ENCODE assay signal across 15 mouse cellular contexts in the genomic region with DNA sequence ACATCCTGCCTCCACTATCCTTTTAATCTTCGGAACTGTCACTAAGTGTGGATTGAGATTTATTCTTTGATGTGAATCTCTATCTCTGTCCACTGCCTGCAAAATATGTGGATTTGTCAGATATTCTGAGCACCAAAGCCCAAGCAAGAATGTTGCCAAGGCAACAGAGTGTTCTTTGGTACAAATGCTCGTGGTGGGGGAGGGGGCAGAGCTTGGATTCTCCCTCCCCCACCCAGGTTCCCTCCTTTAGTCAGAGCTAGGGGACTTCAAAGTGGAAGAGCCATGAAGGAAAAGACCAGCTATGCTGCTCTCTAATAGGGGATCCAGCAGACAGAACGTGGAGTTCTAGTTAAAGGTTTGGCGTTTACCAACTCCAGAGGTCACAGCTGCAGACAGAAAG.
DNase-seq lines count a peak whose midpoint lies in the region; TF ChIP-seq lines count a peak whose summit lies in the region.
"Had no signal": no experiment of that assay in that cellular context is flagged by ENCODE, and none has a peak within 500 bp of the region (broad histone marks: within the 10 kb centered on the region; RNA-seq: fewer than 3 reads in every experiment).

No protein-coding gene starts in this region.

- in situ Hi-C loops in CH12.LX (cut with MboI; ENCODE audit: low pct_ligation_motif_present, low pct_unique_long_range_greater_than_20kb, low sequenced_read_pairs): no loop called here

- TF ChIP-seq RAD21 in CH12.LX (IDR thresholded peaks at IDR 0.05; ENCODE audit: low read depth, low read length): no peak

- peaks cover 89% of the 10 kb centered on the region for H3K27me3 ChIP-seq in CH12.LX (replicated peaks)
- no peaks in the 10 kb centered on the region for H3K27me3 ChIP-seq in midbrain, embryonic 10.5 days (ENCODE audit: low read depth, poor library complexity, severe bottlenecking)
- H3K27me3 ChIP-seq: heart, embryonic 13.5 days; hindbrain, embryonic 15.5 days; limb, embryonic 15.5 days; lung, embryonic 15.5 days had no signal

- no peak overlapping the region for H3K9ac ChIP-seq in CH12.LX (ENCODE audit: insufficient read depth, low read depth)
- H3K9ac ChIP-seq: heart, embryonic 13.5 days; hindbrain, embryonic 15.5 days; limb, embryonic 15.5 days; lung, embryonic 15.5 days had no signal

- TF ChIP-seq CTCF in CH12.LX (conservative IDR thresholded peaks at IDR 0.05 in 1 of 2, IDR thresholded peaks at IDR 0.05 in 1 of 2; ENCODE audit: low read depth in 2 of 2, low read length in 2 of 2): no peak
- no peak for TF ChIP-seq CTCF in cortical plate, adult 2 months (IDR thresholded peaks at IDR 0.05; ENCODE audit: extremely low read depth, insufficient read depth, low read length)

- H3K9me3 ChIP-seq in CH12.LX (replicated peaks; ENCODE audit: low read length): no peaks in the 10 kb centered on the region
- H3K9me3 ChIP-seq in midbrain, embryonic 10.5 days (replicated peaks): no peaks in the 10 kb centered on the region
- H3K9me3 ChIP-seq: heart, embryonic 13.5 days; hindbrain, embryonic 15.5 days; limb, embryonic 15.5 days; lung, embryonic 15.5 days; megakaryocyte, embryonic 14.5 days had no signal

- TF ChIP-seq POLR2A in CH12.LX (IDR thresholded peaks at IDR 0.05; ENCODE audit: low read depth, low read length): no peak
- TF ChIP-seq POLR2A in cortical plate, adult 2 months (IDR thresholded peaks at IDR 0.05; ENCODE audit: extremely low read depth, insufficient read depth, low read length): no peak

- H3K4me2 ChIP-seq in CH12.LX (ENCODE audit: insufficient read depth, low read depth, poor library complexity, severe bottlenecking): no peak overlapping the region
- H3K4me2 ChIP-seq: heart, embryonic 13.5 days; hindbrain, embryonic 15.5 days; limb, embryonic 15.5 days; lung, embryonic 15.5 days had no signal

- no peaks in the 10 kb centered on the region for H3K79me2 ChIP-seq in CH12.LX (replicated peaks; ENCODE audit: control insufficient read depth, extremely low read depth, insufficient read depth, poor library complexity, severe bottlenecking)

- DNase-seq in layer of hippocampus, adult 9-11 months: peak; percentile 45
- DNase-seq in layer of hippocampus, postnatal 14 days (ENCODE audit: low spot score in 2 of 2): no peak
- DNase-seq in CH12.LX (ENCODE audit: extremely low read depth): no peak
- DNase-seq in midbrain, embryonic 10.5 days (ENCODE audit: low spot score): no peak
- DNase-seq in heart, adult 9 months (ENCODE audit: low spot score in 2 of 2): no peak
- DNase-seq in c-Kit-positive CD71-positive TER-119-positive erythroid progenitor cells, embryonic 14.5 days (ENCODE audit: low spot score): no peak
- DNase-seq: gastrocnemius, postnatal 14 days; kidney, adult 8-10 months; thymus, postnatal 25 days had no signal

- no peaks in the 10 kb centered on the region for H3K36me3 ChIP-seq in CH12.LX (replicated peaks in 1 of 2; ENCODE audit: control insufficient read depth in 1 of 2, insufficient read depth in 1 of 2, low read length in 1 of 2)
- H3K36me3 ChIP-seq in midbrain, embryonic 10.5 days: no peaks in the 10 kb centered on the region
- H3K36me3 ChIP-seq: heart, embryonic 13.5 days; hindbrain, embryonic 15.5 days; limb, embryonic 15.5 days; lung, embryonic 15.5 days had no signal

- peak; percentile 29; the same call in 1 of the 2 replicates for TF ChIP-seq EP300 in CH12.LX (IDR thresholded peaks at IDR 0.05; ENCODE audit: low read length)

- no peak overlapping the region for H3K27ac ChIP-seq in CH12.LX (ENCODE audit: insufficient read depth, low read depth)
- peak overlapping the region; percentile 9; the same call in 1 of the 2 replicates for H3K27ac ChIP-seq in cortical plate, adult 2 months (ENCODE audit: insufficient read depth, low read length)
- peak overlapping the region; percentile 29 for H3K27ac ChIP-seq in midbrain, embryonic 10.5 days (replicated peaks)
- H3K27ac ChIP-seq: heart, embryonic 13.5 days; hindbrain, embryonic 15.5 days; limb, embryonic 15.5 days; lung, embryonic 15.5 days had no signal

- dilution Hi-C loops in CH12.LX (cut with MboI; ENCODE audit: extremely low pct_ligation_motif_present, extremely low pct_unique_long_range_greater_than_20kb, low sequenced_read_pairs): no loop called here

- no peak overlapping the region for H3K4me3 ChIP-seq in CH12.LX (replicated peaks in 1 of 3; ENCODE audit: low read depth in 2 of 3, low read length in 2 of 3, poor library complexity in 1 of 3)
- no peak overlapping the region for H3K4me3 ChIP-seq in cortical plate, adult 2 months (ENCODE audit: insufficient read depth, low read length)
- H3K4me3 ChIP-seq in midbrain, embryonic 10.5 days: no peak overlapping the region
- H3K4me3 ChIP-seq: heart, embryonic 13.5 days; hindbrain, embryonic 15.5 days; limb, embryonic 15.5 days; lung, embryonic 15.5 days; megakaryocyte, embryonic 14.5 days had no signal

- 59% methylated on average over 4 of the region's 4 CpGs for WGBS in midbrain, embryonic 10.5 days

- H3K4me1 ChIP-seq in CH12.LX (ENCODE audit: control insufficient read depth in 1 of 2, insufficient read depth in 2 of 2): peaks cover 0 to 6% of the 10 kb centered on the region in 2 experiments; a peak in 2 of 4 replicates
- H3K4me1 ChIP-seq in cortical plate, adult 2 months (ENCODE audit: control insufficient read depth, insufficient read depth, low read length): peaks cover 37% of the 10 kb centered on the region
- peaks cover 64% of the 10 kb centered on the region for H3K4me1 ChIP-seq in midbrain, embryonic 10.5 days

TF ChIP-seq in CH12.LX, 34 proteins besides CTCF, POLR2A, EP300 and RAD21:
- TF ChIP-seq SMC3 (IDR thresholded peaks at IDR 0.05; ENCODE audit: low read depth, low read length) (no peak), USF2 (conservative IDR thresholded peaks at IDR 0.05; ENCODE audit: low read depth, low read length) (no peak), NELFE (IDR thresholded peaks at IDR 0.05; ENCODE audit: low read depth, low read length) (no peak), PAX5 (IDR thresholded peaks at IDR 0.05; ENCODE audit: low read length) (no peak), BHLHE40 (IDR thresholded peaks at IDR 0.05; ENCODE audit: low read depth, low read length) (0 out of 2 replicates have a peak, but pooled peaks have one; percentile 15), E2F4 (IDR thresholded peaks at IDR 0.05; ENCODE audit: insufficient replicate concordance, low read depth, low read length) (no peak), USF1 (IDR thresholded peaks at IDR 0.05; ENCODE audit: low read depth, low read length) (no peak), MAFK (IDR thresholded peaks at IDR 0.05; ENCODE audit: insufficient replicate concordance, low read length) (no peak), ZKSCAN1 (IDR thresholded peaks at IDR 0.05; ENCODE audit: borderline replicate concordance, low read depth, low read length) (no peak), ELF1 (IDR thresholded peaks at IDR 0.05; ENCODE audit: low read depth, low read length) (no peak), TCF12 (IDR thresholded peaks at IDR 0.05; ENCODE audit: low read depth, low read length) (no peak), MEF2A (IDR thresholded peaks at IDR 0.05; ENCODE audit: borderline replicate concordance, low read depth, low read length) (no peak), CHD2 (IDR thresholded peaks at IDR 0.05; ENCODE audit: low read length) (0 out of 2 replicates have a peak, but pooled peaks have one; percentile 13), MAX (IDR thresholded peaks at IDR 0.05; ENCODE audit: low read length) (no peak), MAZ (IDR thresholded peaks at IDR 0.05; ENCODE audit: low read depth, low read length) (no peak), MYC (IDR thresholded peaks at IDR 0.05; ENCODE audit: low read depth, low read length) (no peak), ZC3H11A (IDR thresholded peaks at IDR 0.05; ENCODE audit: low read depth, low read length) (no peak)
